Mouse (Mus musculus): ENCODE data around the gene Ceacam15.
A peak's percentile ranks its signal among the peaks of the same experiment; 100 is the strongest.
"Not testable (repeated sequence)": the region's sequence is repeated elsewhere in the genome, so short reads cannot be mapped to it uniquely, and the experiment has no call there.

Gene Ceacam15

DNA sequence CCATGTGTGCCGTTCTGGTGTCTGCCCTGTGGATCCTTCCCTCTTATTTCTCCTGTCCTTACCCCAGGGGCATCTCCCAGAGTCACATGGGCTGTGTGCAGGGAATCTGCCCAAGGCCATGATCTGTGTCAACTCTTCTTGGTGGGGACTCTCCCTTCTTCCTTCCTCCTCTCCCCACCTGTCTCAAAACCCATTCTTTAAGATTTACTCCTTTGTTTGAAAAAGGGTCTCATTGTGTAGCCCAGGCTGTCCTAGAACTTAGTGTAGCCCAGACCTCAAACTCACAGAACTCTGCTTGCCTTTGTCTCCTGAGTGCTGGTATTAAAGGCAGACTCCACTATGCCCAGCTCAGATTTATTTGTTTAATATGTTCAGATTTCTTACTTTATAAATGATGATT, at the start of gene Ceacam15:
Ceacam15 (minus strand) TSS at position 101 of the 400 bp plus-strand sequence.
- DNase-seq (ENCODE audit: low read depth, low spot score) = no peak
- no peaks in the 10 kb centered on the region for H3K36me3 ChIP-seq (ENCODE audit: control insufficient read depth, insufficient read depth, low read length, poor library complexity, severe bottlenecking)

GRCm38 (mm10) chr7:16722490-16722889, 47.0 kb upstream of the Ceacam15 start:
- not testable (repeated sequence) for H3K27me3 ChIP-seq (ENCODE audit: control insufficient read depth, insufficient read depth, low read length, poor library complexity, severe bottlenecking); DNase-seq (ENCODE audit: low read depth, low spot score); H3K36me3 ChIP-seq (ENCODE audit: control insufficient read depth, insufficient read depth, low read length, poor library complexity, severe bottlenecking)

More for the DNA sequence above, at the start of gene Ceacam15:
- no peaks in the 10 kb centered on the region for H3K27me3 ChIP-seq (ENCODE audit: control insufficient read depth, insufficient read depth, low read length, poor library complexity, severe bottlenecking)

DNA sequence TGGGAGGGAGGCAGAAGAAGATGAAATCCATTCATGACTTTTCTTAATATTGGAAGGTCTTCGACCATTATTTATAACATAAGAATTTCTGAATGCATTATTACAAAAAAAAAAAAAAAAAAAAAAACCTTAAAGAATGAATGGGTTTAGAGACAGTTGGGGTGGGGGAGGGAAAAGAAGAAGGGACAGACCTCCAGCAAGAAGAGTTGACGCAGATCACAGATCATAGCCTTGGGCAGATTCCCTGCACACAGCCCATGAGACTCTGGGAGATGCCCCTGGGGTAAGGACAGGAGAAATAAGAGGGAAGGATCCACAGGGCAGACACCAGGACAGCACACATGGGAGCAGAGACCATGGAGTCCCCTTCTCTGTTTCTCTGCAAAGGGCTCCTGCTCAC, 46.1 kb upstream of the Ceacam15 start, which contains the start of gene Ceacam9:
Ceacam9 (plus strand) TSS at position 301 of the 400 bp plus-strand sequence.
- H3K27me3 ChIP-seq (ENCODE audit: control insufficient read depth, insufficient read depth, low read length, poor library complexity, severe bottlenecking) = no peaks in the 10 kb centered on the region
- no peak for DNase-seq (ENCODE audit: low read depth, low spot score)
- H3K36me3 ChIP-seq (ENCODE audit: control insufficient read depth, insufficient read depth, low read length, poor library complexity, severe bottlenecking) = no peaks in the 10 kb centered on the region

DNA sequence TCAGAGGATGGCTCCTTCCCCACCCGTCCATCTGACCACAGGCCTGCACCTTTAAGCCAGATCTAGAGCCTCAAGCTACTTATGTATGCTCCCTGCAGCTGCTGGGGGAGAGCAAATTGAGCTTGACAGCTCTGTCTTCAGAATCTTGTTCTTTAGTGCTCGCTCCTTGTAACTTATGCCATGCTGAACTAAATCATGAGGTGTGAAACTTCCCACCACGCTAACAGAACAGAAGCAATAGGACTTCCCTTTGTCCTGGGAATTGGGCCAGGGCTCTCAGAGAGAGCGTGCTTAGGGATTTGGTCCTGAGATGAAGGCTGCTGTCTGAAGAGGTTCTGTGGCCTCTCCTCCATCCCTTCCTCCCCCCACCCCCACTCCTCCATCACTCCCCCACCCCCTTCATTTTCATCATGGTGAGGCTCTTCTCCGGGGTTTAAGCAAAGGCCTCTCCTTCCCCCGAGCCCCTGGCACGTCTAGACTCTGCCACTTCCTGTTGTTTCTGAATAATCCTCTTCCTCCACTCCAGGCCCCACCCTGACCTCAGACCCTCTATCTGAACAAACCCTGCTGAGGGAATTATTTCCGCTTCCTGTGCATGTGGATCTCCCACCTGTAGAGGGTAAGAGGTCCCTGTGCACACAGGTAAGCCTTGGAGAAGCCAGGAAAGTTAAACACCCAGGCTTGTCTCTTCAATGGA, 41.1 kb upstream of the Ceacam15 start:
- DNase-seq (ENCODE audit: low read depth, low spot score) = not testable (repeated sequence)

DNA sequence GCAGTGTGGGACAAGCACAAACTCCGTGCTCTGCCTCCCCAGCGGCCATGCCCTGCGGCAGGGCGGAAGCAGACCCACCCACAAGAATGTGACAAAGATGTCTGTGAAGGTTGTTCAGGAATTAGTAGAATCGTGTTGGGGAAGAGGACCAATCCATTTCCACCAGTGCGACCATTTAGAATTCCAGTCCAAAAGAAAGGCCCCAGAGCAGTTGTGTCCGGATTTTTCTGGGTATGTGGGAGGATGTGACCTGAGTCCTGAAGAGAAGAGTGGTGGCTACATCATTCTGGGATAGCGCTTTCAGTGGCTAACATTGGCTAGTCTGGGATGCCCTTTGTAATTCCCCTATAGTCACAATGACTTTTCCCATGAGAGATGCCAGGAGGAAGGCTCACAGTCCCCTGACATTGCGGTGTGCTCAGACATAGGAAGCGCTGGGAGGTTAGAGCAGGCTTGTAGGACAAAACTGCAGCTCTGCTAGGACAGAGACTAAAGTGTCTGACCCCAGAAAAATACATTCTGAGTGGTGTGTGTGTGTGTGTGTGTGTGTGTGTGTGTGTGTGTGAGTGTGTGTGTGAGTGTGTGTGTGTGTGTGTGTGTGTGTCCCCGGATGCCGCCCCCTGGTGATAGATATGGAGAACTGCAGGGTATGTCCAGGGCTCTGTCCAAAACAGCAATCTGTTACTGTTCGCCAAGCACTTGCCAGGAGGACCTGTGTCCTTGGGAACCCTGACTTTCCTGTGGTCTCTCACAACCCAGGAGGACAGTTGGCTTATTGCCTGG, 37.3 kb upstream of the Ceacam15 start:
- DNase-seq (ENCODE audit: low read depth, low spot score) = no peak
- H3K36me3 ChIP-seq (ENCODE audit: control insufficient read depth, insufficient read depth, low read length, poor library complexity, severe bottlenecking) = no peaks in the 10 kb centered on the region

More for the DNA sequence above, 41.1 kb upstream of the Ceacam15 start:
- not testable (repeated sequence) for H3K27me3 ChIP-seq (ENCODE audit: control insufficient read depth, insufficient read depth, low read length, poor library complexity, severe bottlenecking); H3K36me3 ChIP-seq (ENCODE audit: control insufficient read depth, insufficient read depth, low read length, poor library complexity, severe bottlenecking)

GRCm38 (mm10) chr7:16710604-16711003, 35.1 kb upstream of the Ceacam15 start:
- peak; percentile 44 for DNase-seq (ENCODE audit: low read depth, low spot score)
- no peaks in the 10 kb centered on the region for H3K27me3 ChIP-seq (ENCODE audit: control insufficient read depth, insufficient read depth, low read length, poor library complexity, severe bottlenecking)
- H3K36me3 ChIP-seq (ENCODE audit: control insufficient read depth, insufficient read depth, low read length, poor library complexity, severe bottlenecking) = no peaks in the 10 kb centered on the region

More for the DNA sequence above, 37.3 kb upstream of the Ceacam15 start:
- H3K27me3 ChIP-seq (ENCODE audit: control insufficient read depth, insufficient read depth, low read length, poor library complexity, severe bottlenecking) = no peaks in the 10 kb centered on the region

- no peak for DNase-seq (ENCODE audit: low read depth, low spot score)
- H3K27me3 ChIP-seq (ENCODE audit: control insufficient read depth, insufficient read depth, low read length, poor library complexity, severe bottlenecking) = no peaks in the 10 kb centered on the region
Observed at GRCm38 (mm10) chr7:16708244-16708643, 32.7 kb upstream of the Ceacam15 start.

GRCm38 (mm10) chr7:16706385-16706784, 30.9 kb upstream of the Ceacam15 start:
- no peak for DNase-seq (ENCODE audit: low read depth, low spot score)
- Histone ChIP-seq H3K27me3 (ENCODE audit: control insufficient read depth, insufficient read depth, low read length, poor library complexity, severe bottlenecking) (no peaks in the 10 kb centered on the region), H3K36me3 (ENCODE audit: control insufficient read depth, insufficient read depth, low read length, poor library complexity, severe bottlenecking) (no peaks in the 10 kb centered on the region)

More at GRCm38 (mm10) chr7:16708244-16708643, 32.7 kb upstream of the Ceacam15 start:
- H3K36me3 ChIP-seq (ENCODE audit: control insufficient read depth, insufficient read depth, low read length, poor library complexity, severe bottlenecking) = no peaks in the 10 kb centered on the region

- Histone ChIP-seq H3K36me3 (ENCODE audit: control insufficient read depth, insufficient read depth, low read length, poor library complexity, severe bottlenecking) (no peaks in the 10 kb centered on the region), H3K27me3 (ENCODE audit: control insufficient read depth, insufficient read depth, low read length, poor library complexity, severe bottlenecking) (no peaks in the 10 kb centered on the region)
- no peak for DNase-seq (ENCODE audit: low read depth, low spot score)
Observed at GRCm38 (mm10) chr7:16700583-16700982, 25.1 kb upstream of the Ceacam15 start.

DNA sequence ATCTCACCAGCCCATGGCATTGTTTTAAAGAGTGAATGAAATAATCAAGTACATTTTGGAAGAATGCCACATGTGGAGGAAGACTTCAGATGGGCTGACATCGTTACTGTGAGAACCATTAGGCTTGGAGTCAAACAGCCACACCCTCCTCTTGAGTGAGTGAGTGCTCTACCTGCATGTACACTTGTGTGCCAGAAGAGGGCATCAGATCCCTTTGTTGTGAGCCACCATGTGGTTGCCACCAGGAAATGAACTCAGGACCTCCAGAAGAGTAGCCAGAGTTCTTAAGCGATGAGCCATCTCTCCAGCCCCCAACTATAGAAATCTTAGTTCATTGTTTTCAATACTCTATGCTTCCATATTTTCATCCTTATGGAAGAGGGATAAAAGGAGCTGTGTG, 23.5 kb upstream of the Ceacam15 start:
- Histone ChIP-seq H3K27me3 (ENCODE audit: control insufficient read depth, insufficient read depth, low read length, poor library complexity, severe bottlenecking) (no peaks in the 10 kb centered on the region), H3K36me3 (ENCODE audit: control insufficient read depth, insufficient read depth, low read length, poor library complexity, severe bottlenecking) (no peaks in the 10 kb centered on the region)
- peak; percentile 70 for DNase-seq (ENCODE audit: low read depth, low spot score)

- H3K27me3 ChIP-seq (ENCODE audit: control insufficient read depth, insufficient read depth, low read length, poor library complexity, severe bottlenecking) = no peaks in the 10 kb centered on the region
- peak; percentile 65 for DNase-seq (ENCODE audit: low read depth, low spot score)
- H3K36me3 ChIP-seq (ENCODE audit: control insufficient read depth, insufficient read depth, low read length, poor library complexity, severe bottlenecking) = no peaks in the 10 kb centered on the region
Observed at GRCm38 (mm10) chr7:16695025-16695424, 19.5 kb upstream of the Ceacam15 start.

DNA sequence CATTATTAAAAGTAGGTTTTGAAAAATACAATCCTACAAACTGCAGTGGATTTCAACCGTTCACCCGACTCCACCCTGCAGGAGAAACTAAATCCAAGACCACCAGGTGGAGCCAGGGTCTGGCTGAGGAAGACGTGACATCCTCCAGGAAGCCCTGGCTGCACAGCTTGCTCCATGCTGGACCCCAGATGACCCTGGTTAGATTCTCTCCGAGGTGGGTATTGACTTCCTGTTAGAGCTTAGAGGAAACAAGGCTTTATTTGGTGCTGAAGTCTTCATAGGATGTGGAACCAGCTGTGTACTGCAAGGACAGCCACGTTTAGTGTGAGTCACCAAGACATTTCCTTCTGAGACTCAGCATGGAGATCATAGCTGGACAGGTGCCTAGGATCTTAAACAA, 13.7 kb upstream of the Ceacam15 start:
- Histone ChIP-seq H3K36me3 (ENCODE audit: control insufficient read depth, insufficient read depth, low read length, poor library complexity, severe bottlenecking) (no peaks in the 10 kb centered on the region), H3K27me3 (ENCODE audit: control insufficient read depth, insufficient read depth, low read length, poor library complexity, severe bottlenecking) (no peaks in the 10 kb centered on the region)
- DNase-seq (ENCODE audit: low read depth, low spot score) = no peak

DNA sequence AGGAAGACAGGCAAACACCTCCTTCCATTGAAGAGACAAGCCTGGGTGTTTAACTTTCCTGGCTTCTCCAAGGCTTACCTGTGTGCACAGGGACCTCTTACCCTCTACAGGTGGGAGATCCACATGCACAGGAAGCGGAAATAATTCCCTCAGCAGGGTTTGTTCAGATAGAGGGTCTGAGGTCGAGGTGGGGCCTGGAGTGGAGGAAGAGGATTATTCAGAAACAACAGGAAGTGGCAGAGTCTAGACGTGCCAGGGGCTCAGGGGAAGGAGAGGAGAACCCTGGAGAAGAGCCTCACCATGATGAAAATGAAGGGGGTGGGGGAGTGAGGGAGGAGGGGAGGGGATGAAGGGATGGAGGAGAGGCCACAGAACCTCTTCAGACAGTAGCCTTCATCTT, 4.7 kb upstream of the Ceacam15 start:
- DNase-seq (ENCODE audit: low read depth, low spot score); H3K36me3 ChIP-seq (ENCODE audit: control insufficient read depth, insufficient read depth, low read length, poor library complexity, severe bottlenecking); H3K27me3 ChIP-seq (ENCODE audit: control insufficient read depth, insufficient read depth, low read length, poor library complexity, severe bottlenecking): not testable (repeated sequence)

GRCm38 (mm10) chr7:16674699-16675098, 806 bp downstream of the Ceacam15 start:
- not testable (repeated sequence) for DNase-seq (ENCODE audit: low read depth, low spot score); H3K36me3 ChIP-seq (ENCODE audit: control insufficient read depth, insufficient read depth, low read length, poor library complexity, severe bottlenecking); H3K27me3 ChIP-seq (ENCODE audit: control insufficient read depth, insufficient read depth, low read length, poor library complexity, severe bottlenecking)

DNA sequence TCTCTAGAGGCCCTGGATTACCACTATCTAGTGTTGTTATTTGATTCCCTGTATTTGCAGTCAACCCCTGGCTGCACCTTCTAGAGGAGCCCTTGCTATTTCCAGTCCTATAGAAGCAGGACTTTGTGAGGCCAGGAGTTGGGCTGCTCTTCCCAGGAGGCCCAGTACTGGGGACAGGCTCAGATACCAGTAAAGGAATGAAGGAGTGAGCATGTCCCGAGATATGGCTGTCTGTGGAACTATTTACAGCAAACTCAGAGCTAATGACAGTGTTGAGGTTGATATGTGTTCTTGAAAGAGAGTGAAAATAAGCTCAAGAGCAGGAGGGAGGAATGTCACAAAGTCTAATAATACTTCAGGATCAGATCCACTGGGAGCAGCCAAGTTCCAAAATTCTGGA, 1.7 kb downstream of the Ceacam15 start:
- no peak for DNase-seq (ENCODE audit: low read depth, low spot score)
- Histone ChIP-seq H3K27me3 (ENCODE audit: control insufficient read depth, insufficient read depth, low read length, poor library complexity, severe bottlenecking) (no peaks in the 10 kb centered on the region), H3K36me3 (ENCODE audit: control insufficient read depth, insufficient read depth, low read length, poor library complexity, severe bottlenecking) (no peaks in the 10 kb centered on the region)

Measured in splenic B cell, adult 2 months (primary cell).